Comparison of ENCODE assay signal across 18 mouse cellular contexts in the genomic region with DNA sequence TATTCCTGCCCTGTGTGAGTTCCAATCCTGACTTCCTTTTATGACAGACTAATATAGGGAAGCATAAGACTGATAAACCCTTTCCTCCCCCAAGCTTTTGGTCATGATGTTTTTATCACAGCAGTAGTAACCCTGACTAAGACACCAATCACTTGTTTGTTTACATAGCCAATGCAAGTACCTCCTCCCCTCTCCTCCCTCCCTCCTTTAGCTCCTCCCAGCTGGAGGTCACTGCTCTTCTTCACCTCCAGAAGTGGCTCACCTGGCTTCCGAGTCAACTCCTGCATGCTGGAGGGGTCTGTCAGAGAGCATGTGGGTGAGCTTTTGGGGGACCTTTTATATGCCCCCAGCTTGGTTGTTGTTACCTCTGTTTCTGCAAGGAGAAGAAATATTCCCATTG.
"Had no signal": no experiment of that assay in that cellular context is flagged by ENCODE, and none has a peak within 500 bp of the region (broad histone marks: within the 10 kb centered on the region; RNA-seq: fewer than 3 reads in every experiment).

No protein-coding gene starts in this region.

- H3K9ac ChIP-seq: kidney, embryonic 15.5 days; limb, embryonic 12.5 days; limb, embryonic 15.5 days; midbrain, embryonic 13.5 days had no signal

- H3K4me3 ChIP-seq: kidney, embryonic 15.5 days; limb, embryonic 12.5 days; limb, embryonic 15.5 days; midbrain, embryonic 10.5 days; midbrain, embryonic 13.5 days had no signal

- H3K36me3 ChIP-seq: kidney, embryonic 15.5 days; limb, embryonic 12.5 days; limb, embryonic 15.5 days; midbrain, embryonic 10.5 days; midbrain, embryonic 13.5 days had no signal

- DNase-seq: kidney, adult 8-10 months; kidney, postnatal 10 days; kidney, postnatal 4 days; left cerebral cortex, postnatal 4 days; lung, adult 2 months; lung, postnatal 14 days; lung, postnatal 4 days; right cerebral cortex, postnatal 4 days; thymus, adult 2 months; thymus, postnatal 14 days had no signal

- H3K27me3 ChIP-seq: limb, embryonic 12.5 days; limb, embryonic 15.5 days had no signal

- H3K4me2 ChIP-seq: kidney, embryonic 15.5 days; limb, embryonic 12.5 days; limb, embryonic 15.5 days; midbrain, embryonic 13.5 days had no signal

- H3K9me3 ChIP-seq: kidney, embryonic 15.5 days; limb, embryonic 12.5 days; limb, embryonic 15.5 days; midbrain, embryonic 10.5 days; midbrain, embryonic 13.5 days had no signal

- ATAC-seq: intestine, postnatal 0 days; midbrain, embryonic 13.5 days; midbrain, embryonic 16.5 days had no signal

- H3K27ac ChIP-seq: kidney, embryonic 15.5 days; limb, embryonic 12.5 days; limb, embryonic 15.5 days; midbrain, embryonic 10.5 days; midbrain, embryonic 13.5 days; stomach, postnatal 0 days had no signal
